In the genomic region with DNA sequence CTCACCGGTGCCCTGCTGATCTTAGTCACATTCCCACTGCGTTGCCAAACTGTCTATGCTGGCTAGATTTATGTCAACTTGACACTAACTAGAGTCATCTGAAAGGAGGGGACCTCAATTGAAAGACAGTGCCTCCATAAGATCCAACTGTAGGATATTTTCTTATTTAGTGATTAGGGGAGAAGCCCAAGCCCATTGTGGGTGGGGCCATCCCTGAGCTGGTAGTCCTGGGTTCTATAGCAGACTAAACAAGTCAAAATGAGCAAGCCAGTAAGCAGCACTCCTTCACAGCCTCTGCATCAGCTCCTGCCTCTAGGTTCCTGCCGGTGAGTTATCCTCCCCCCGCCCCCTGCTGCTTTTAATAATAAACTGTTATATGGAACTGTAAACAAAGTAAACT, we compare ENCODE assay signal across 36 mouse cellular contexts. TPM values are rescaled to one million over a fixed set of nuclear protein-coding genes. Genes with fewer than 3 reads are reported as not detected.
"Had no signal": no experiment of that assay in that cellular context is flagged by ENCODE, and none has a peak within 500 bp of the region (broad histone marks: within the 10 kb centered on the region; RNA-seq: fewer than 3 reads in every experiment).

No protein-coding gene starts in this region.

- DNase-seq: left cerebral cortex, postnatal 4 days; liver; liver, embryonic 13.5 days; liver, postnatal 0 days; lung, adult 18-20 months; lung, adult 2 months; lung, embryonic 14.5 days; lung, postnatal 10 days; lung, postnatal 14 days; lung, postnatal 36 days; lung, postnatal 4 days; midbrain, embryonic 14.5 days had no signal

- H3K4me1 ChIP-seq: limb, embryonic 10.5 days; limb, embryonic 12.5 days; limb, embryonic 13.5 days; limb, embryonic 15.5 days; liver, embryonic 12.5 days; liver, embryonic 13.5 days; liver, embryonic 15.5 days; lung, embryonic 15.5 days; midbrain, embryonic 15.5 days had no signal

- H3K4me2 ChIP-seq: limb, embryonic 12.5 days; limb, embryonic 13.5 days; limb, embryonic 15.5 days; liver, embryonic 11.5 days; liver, embryonic 12.5 days; liver, embryonic 13.5 days; liver, embryonic 15.5 days; lung, embryonic 14.5 days; lung, embryonic 15.5 days; midbrain, embryonic 12.5 days; midbrain, embryonic 13.5 days; midbrain, embryonic 15.5 days; neural tube, embryonic 12.5 days had no signal

- H3K4me3 ChIP-seq: left cerebral cortex, adult 2 months; limb, embryonic 10.5 days; limb, embryonic 12.5 days; limb, embryonic 13.5 days; limb, embryonic 15.5 days; liver, embryonic 12.5 days; liver, embryonic 13.5 days; liver, embryonic 15.5 days; lung, embryonic 15.5 days; megakaryocyte, embryonic 14.5 days; midbrain, embryonic 10.5 days; midbrain, embryonic 12.5 days; midbrain, embryonic 13.5 days; midbrain, embryonic 15.5 days; myocyte; neural tube, embryonic 12.5 days had no signal

- H3K27me3 ChIP-seq: limb, embryonic 12.5 days; limb, embryonic 13.5 days; limb, embryonic 15.5 days; liver, embryonic 12.5 days; liver, embryonic 13.5 days; liver, embryonic 15.5 days; lung, embryonic 15.5 days; megakaryocyte, embryonic 14.5 days; midbrain, embryonic 12.5 days; midbrain, embryonic 13.5 days; midbrain, embryonic 15.5 days; neural tube, embryonic 12.5 days had no signal

- H3K9ac ChIP-seq: limb, embryonic 12.5 days; limb, embryonic 13.5 days; limb, embryonic 15.5 days; liver, embryonic 12.5 days; liver, embryonic 13.5 days; liver, embryonic 14.5 days; liver, embryonic 15.5 days; liver, postnatal 0 days; lung, embryonic 14.5 days; lung, embryonic 15.5 days; midbrain, embryonic 12.5 days; midbrain, embryonic 13.5 days; midbrain, embryonic 15.5 days; neural tube, embryonic 12.5 days had no signal

- ATAC-seq: liver, embryonic 12.5 days; liver, postnatal 0 days; lung, postnatal 0 days; midbrain, embryonic 13.5 days; midbrain, embryonic 15.5 days; midbrain, embryonic 16.5 days had no signal

- H3K9me3 ChIP-seq: limb, embryonic 10.5 days; limb, embryonic 12.5 days; limb, embryonic 13.5 days; limb, embryonic 15.5 days; liver, embryonic 12.5 days; liver, embryonic 13.5 days; liver, embryonic 15.5 days; lung, embryonic 15.5 days; megakaryocyte, embryonic 14.5 days; midbrain, embryonic 10.5 days; midbrain, embryonic 12.5 days; midbrain, embryonic 13.5 days; midbrain, embryonic 15.5 days; neural tube, embryonic 12.5 days had no signal

- H3K27ac ChIP-seq: left cerebral cortex, adult 2 months; limb, embryonic 10.5 days; limb, embryonic 12.5 days; limb, embryonic 13.5 days; limb, embryonic 15.5 days; liver, embryonic 12.5 days; liver, embryonic 13.5 days; liver, embryonic 14.5 days; liver, embryonic 15.5 days; lung, embryonic 15.5 days; macrophage; midbrain, embryonic 10.5 days; midbrain, embryonic 12.5 days; midbrain, embryonic 13.5 days; midbrain, embryonic 15.5 days; neural tube, embryonic 12.5 days had no signal

RNA-seq across cellular contexts. Expression of gene Gm43951, which starts 25.5 kb away (rescaled TPM):
- total RNA-seq: megakaryocyte-erythroid progenitor cell, adult 5-6 weeks; monocyte, adult 5-6 weeks had no signal
- polyA plus RNA-seq: liver, embryonic 11.5 days; liver, embryonic 13.5 days; liver, embryonic 15.5 days; liver, embryonic 16.5 days; liver, postnatal 0 days; lung, embryonic 14.5 days had no signal

RNA-seq across cellular contexts. Expression of gene Pitpnm3, which starts 45.6 kb away (rescaled TPM):
- total RNA-seq: megakaryocyte progenitor cell, adult 5-6 weeks; megakaryocyte-erythroid progenitor cell, adult 5-6 weeks; monocyte, adult 5-6 weeks had no signal
- polyA plus RNA-seq: liver, embryonic 15.5 days; liver, postnatal 0 days; macrophage had no signal
